In the genomic region with DNA sequence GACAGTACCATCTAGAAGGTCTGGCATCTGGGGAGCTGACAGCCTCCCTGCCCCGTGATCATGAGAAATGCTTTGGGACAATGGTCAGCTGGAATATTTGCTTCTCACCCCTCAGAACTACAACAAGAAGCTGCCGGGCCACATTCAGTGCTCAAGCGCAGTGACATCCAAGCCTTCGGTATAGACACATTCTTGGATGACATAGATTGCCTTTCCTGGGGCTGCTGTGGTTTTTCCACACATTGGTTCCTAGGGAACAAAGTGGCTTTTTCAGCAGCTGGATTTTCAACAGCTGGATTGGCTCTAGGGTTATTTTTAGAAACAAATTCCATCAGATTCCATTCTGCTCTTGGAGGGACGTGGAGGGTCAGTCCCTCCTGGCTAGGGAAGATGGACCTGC, we compare ENCODE assay signal across 26 mouse cellular contexts. TPM values are rescaled to one million over a fixed set of nuclear protein-coding genes. Genes with fewer than 3 reads are reported as not detected.
DNase-seq lines count a peak whose midpoint lies in the region; ATAC-seq and TF ChIP-seq lines count a peak whose summit lies in the region.
"Had no signal": no experiment of that assay in that cellular context is flagged by ENCODE, and none has a peak within 500 bp of the region (broad histone marks: within the 10 kb centered on the region; RNA-seq: fewer than 3 reads in every experiment).

No protein-coding gene starts in this region.

- peak overlapping the region; percentile 18; the same call in 1 of the 2 replicates for H3K27ac ChIP-seq in heart, embryonic 12.5 days (ENCODE audit: poor library complexity, severe bottlenecking)
- H3K27ac ChIP-seq in liver, embryonic 13.5 days = peak overlapping the region; percentile 48; the same call in 1 of the 2 replicates
- peak overlapping the region; percentile 48; the same call in 1 of the 2 replicates for H3K27ac ChIP-seq in stomach, embryonic 14.5 days (ENCODE audit: low read length)
- no peak overlapping the region for H3K27ac ChIP-seq in stomach, postnatal 0 days (replicated peaks)
- H3K27ac ChIP-seq: embryonic facial prominence, embryonic 15.5 days; forebrain, embryonic 10.5 days; hindbrain, embryonic 13.5 days; liver, embryonic 14.5 days; midbrain, embryonic 13.5 days; neural tube, embryonic 13.5 days had no signal

- peaks cover 67% of the 10 kb centered on the region for H3K4me1 ChIP-seq in heart, embryonic 12.5 days (replicated peaks)
- peaks cover 87% of the 10 kb centered on the region for H3K4me1 ChIP-seq in liver, embryonic 13.5 days (replicated peaks)
- H3K4me1 ChIP-seq in stomach, embryonic 14.5 days (ENCODE audit: control insufficient read depth, insufficient read depth, low read length) = peaks cover 16% of the 10 kb centered on the region; the same call in 1 of the 2 replicates
- peaks cover 4% of the 10 kb centered on the region; the same call in 1 of the 2 replicates for H3K4me1 ChIP-seq in stomach, postnatal 0 days (replicated peaks; ENCODE audit: control insufficient read depth, insufficient read depth)

- no peak overlapping the region for H3K4me2 ChIP-seq in heart, embryonic 12.5 days
- H3K4me2 ChIP-seq in liver, embryonic 13.5 days = no peak overlapping the region
- H3K4me2 ChIP-seq in stomach, embryonic 14.5 days (replicated peaks; ENCODE audit: low read depth, low read length) = no peak overlapping the region
- no peak overlapping the region for H3K4me2 ChIP-seq in stomach, postnatal 0 days (replicated peaks; ENCODE audit: low read depth)
- H3K4me2 ChIP-seq: embryonic facial prominence, embryonic 15.5 days; hindbrain, embryonic 13.5 days; midbrain, embryonic 13.5 days; neural tube, embryonic 13.5 days had no signal

- no peak for ATAC-seq in heart, embryonic 12.5 days (ENCODE audit: insufficient number of reproducible peaks, low FRiP score)
- no peak for ATAC-seq in liver, embryonic 13.5 days (ENCODE audit: low read depth)
- no peak for ATAC-seq in stomach, embryonic 14.5 days (ENCODE audit: insufficient number of reproducible peaks, insufficient read depth, low FRiP score, low read depth)
- ATAC-seq in stomach, postnatal 0 days (ENCODE audit: low FRiP score, low TSS enrichment) = no peak
- ATAC-seq: activated CD4-positive, CD25-positive, alpha-beta regulatory T cell, adult 4 months; forebrain, postnatal 0 days; midbrain, embryonic 13.5 days had no signal

- no peak overlapping the region for H3K9ac ChIP-seq in heart, embryonic 12.5 days
- no peak overlapping the region for H3K9ac ChIP-seq in liver, embryonic 13.5 days
- no peak overlapping the region for H3K9ac ChIP-seq in stomach, embryonic 14.5 days (replicated peaks; ENCODE audit: low read depth, low read length)
- no peak overlapping the region for H3K9ac ChIP-seq in stomach, postnatal 0 days (ENCODE audit: low read length)
- H3K9ac ChIP-seq: embryonic facial prominence, embryonic 15.5 days; forebrain, postnatal 0 days; hindbrain, embryonic 13.5 days; liver, embryonic 14.5 days; midbrain, embryonic 13.5 days; neural tube, embryonic 13.5 days had no signal

- WGBS in heart, embryonic 12.5 days = 42% methylated on average over 5 of the region's 5 CpGs
- 86% methylated on average over 5 of the region's 5 CpGs for WGBS in liver, embryonic 13.5 days (ENCODE audit: insufficient replicate concordance)
- WGBS in stomach, embryonic 14.5 days = 51% methylated on average over 5 of the region's 5 CpGs
- 37% methylated on average over 5 of the region's 5 CpGs for WGBS in stomach, postnatal 0 days

- H3K4me3 ChIP-seq in heart, embryonic 12.5 days = no peak overlapping the region
- H3K4me3 ChIP-seq in liver, embryonic 13.5 days (replicated peaks) = no peak overlapping the region
- H3K4me3 ChIP-seq in stomach, embryonic 14.5 days (ENCODE audit: low read depth, low read length) = no peak overlapping the region
- no peak overlapping the region for H3K4me3 ChIP-seq in stomach, postnatal 0 days (ENCODE audit: low read depth, low read length)
- H3K4me3 ChIP-seq: embryonic facial prominence, embryonic 15.5 days; forebrain, embryonic 10.5 days; hindbrain, embryonic 13.5 days; midbrain, embryonic 13.5 days; neural tube, embryonic 13.5 days had no signal

- no peak for TF ChIP-seq EP300 in stomach, postnatal 0 days (optimal IDR thresholded peaks at IDR 0.05)

- no peaks in the 10 kb centered on the region for H3K27me3 ChIP-seq in heart, embryonic 12.5 days (replicated peaks)
- no peaks in the 10 kb centered on the region for H3K27me3 ChIP-seq in liver, embryonic 13.5 days
- H3K27me3 ChIP-seq in stomach, embryonic 14.5 days (ENCODE audit: control insufficient read depth, insufficient read depth, low read length) = no peaks in the 10 kb centered on the region
- H3K27me3 ChIP-seq in stomach, postnatal 0 days (ENCODE audit: control insufficient read depth, insufficient read depth, low read length) = no peaks in the 10 kb centered on the region
- H3K27me3 ChIP-seq: embryonic facial prominence, embryonic 15.5 days; hindbrain, embryonic 13.5 days; midbrain, embryonic 13.5 days; neural tube, embryonic 13.5 days had no signal

- no peak for TF ChIP-seq CTCF in stomach, postnatal 0 days (IDR thresholded peaks at IDR 0.05; ENCODE audit: low read depth)

- 0 out of 2 replicates have a peak, but pooled peaks cover 3% of the 10 kb centered on the region for H3K36me3 ChIP-seq in heart, embryonic 12.5 days
- H3K36me3 ChIP-seq in liver, embryonic 13.5 days = peaks cover 71% of the 10 kb centered on the region
- H3K36me3 ChIP-seq in stomach, embryonic 14.5 days (ENCODE audit: control insufficient read depth, insufficient read depth, low read length) = no peaks in the 10 kb centered on the region
- peaks cover 2% of the 10 kb centered on the region; the same call in 1 of the 2 replicates for H3K36me3 ChIP-seq in stomach, postnatal 0 days (ENCODE audit: control insufficient read depth, insufficient read depth, low read length)
- H3K36me3 ChIP-seq: embryonic facial prominence, embryonic 15.5 days; forebrain, embryonic 10.5 days; hindbrain, embryonic 13.5 days; midbrain, embryonic 13.5 days; neural tube, embryonic 13.5 days had no signal

- no peak for DNase-seq in heart, adult 11 months
- DNase-seq in liver, embryonic 13.5 days = no peak
- DNase-seq in liver = no peak
- DNase-seq in stomach, postnatal 0 days (ENCODE audit: low spot score) = no peak
- no peak for DNase-seq in spleen, postnatal 10 days (ENCODE audit: low spot score in 2 of 2)
- no peak for DNase-seq in layer of hippocampus, adult 18-20 months (ENCODE audit: low spot score in 2 of 2)
- DNase-seq: adrenal gland, postnatal 14 days; cerebellum, adult 9-11 months; forebrain, postnatal 0 days; gastrocnemius, postnatal 36 days; heart, postnatal 10 days; kidney, adult 18-20 months; kidney, postnatal 14 days; left cerebral cortex, postnatal 4 days; right cerebral cortex, adult 18-20 months; thymus, adult 18-20 months had no signal

- no peaks in the 10 kb centered on the region for H3K9me3 ChIP-seq in heart, embryonic 12.5 days (replicated peaks)
- H3K9me3 ChIP-seq in liver, embryonic 13.5 days (replicated peaks) = no peaks in the 10 kb centered on the region
- H3K9me3 ChIP-seq in stomach, embryonic 14.5 days (ENCODE audit: control insufficient read depth, low read depth, low read length) = no peaks in the 10 kb centered on the region
- H3K9me3 ChIP-seq in stomach, postnatal 0 days (ENCODE audit: control insufficient read depth, low read length) = no peaks in the 10 kb centered on the region
- H3K9me3 ChIP-seq: embryonic facial prominence, embryonic 15.5 days; forebrain, embryonic 10.5 days; G1E; hindbrain, embryonic 13.5 days; midbrain, embryonic 13.5 days; neural tube, embryonic 13.5 days had no signal

RNA-seq across cellular contexts. Expression of a gene that starts 39.6 kb away (rescaled TPM):
- polyA plus RNA-seq in heart, embryonic 12.5 days (2016; fragmentation: Nextera tagmentation; extraction: Ambion mirVana) = 24.5 and 29.6 TPM in 2 replicates
- polyA plus RNA-seq in liver, embryonic 13.5 days (2015; fragmentation: Nextera tagmentation; extraction: Ambion mirVana) = 27.5 and 28.8 TPM in 2 replicates
- polyA plus RNA-seq in stomach, embryonic 14.5 days (2014; fragmentation: Nextera tagmentation; extraction: Ambion mirVana) = 38.3 and 38.8 TPM in 2 replicates
- 9.0 and 13.5 TPM in 2 replicates for polyA plus RNA-seq in stomach, postnatal 0 days (2015; fragmentation: Nextera tagmentation; extraction: Ambion mirVana)
- total RNA-seq in layer of hippocampus, adult 18-20 months (2021) = 100 to 1,000 TPM in 1 of 2 experiments, 10 to 100 TPM in 1; 70.4 to 100 TPM
